Mouse (Mus musculus) myocyte (in vitro differentiated cells): Measurements from ENCODE around the gene Grk4. TPM values are rescaled to one million over a fixed set of nuclear protein-coding genes. Genes with fewer than 3 reads are reported as not detected.

Experiments used
- H3K27me3 ChIP-seq: one replicate; pipeline ENCODE4 v1.6.1; 2011; ENCODE audit not compliant: control insufficient read depth, insufficient read depth, insufficient read length
- H3K36me3 ChIP-seq: one replicate; pipeline ENCODE4 v1.6.1; 2011; ENCODE audit not compliant: control insufficient read depth, insufficient read depth
- H3K4me2 ChIP-seq: one replicate; pipeline ENCODE4 v1.6.1; 2011; ENCODE audit warnings: low read depth, control low read depth
- H3K4me3 ChIP-seq: one replicate; pipeline ENCODE4 v1.5.1; 2011; ENCODE audit warnings: mild to moderate bottlenecking, control low read depth, moderate library complexity
- H3K79me2 ChIP-seq: one replicate; pipeline ENCODE4 v1.6.1; 2011; ENCODE audit not compliant: control insufficient read depth, insufficient read depth
- H3ac ChIP-seq: one replicate; pipeline ENCODE4 v1.6.1; 2011; ENCODE audit not compliant: control insufficient read depth, insufficient read length
- CEBPB ChIP-seq: IDR thresholded peaks from 2 replicates; pipeline ENCODE4 v1.6.1; 2011; ENCODE audit warnings: mild to moderate bottlenecking, moderate library complexity; ENCODE audit not compliant: poor library complexity, insufficient read depth, severe bottlenecking
- E2F4 ChIP-seq: IDR thresholded peaks from one replicate; pipeline ENCODE4 v1.6.1; 2011; ENCODE audit warnings: mild to moderate bottlenecking, control low read depth, moderate library complexity; ENCODE audit not compliant: insufficient read depth
- MAX ChIP-seq: IDR thresholded peaks from one replicate; pipeline ENCODE4 v1.6.1; 2011; ENCODE audit warnings: low read depth, mild to moderate bottlenecking, control low read depth
- MYOD1 ChIP-seq, 3 experiments: IDR thresholded peaks; one replicate each; pipeline ENCODE4 v1.6.1; 2011; ENCODE audit warnings: control low read depth in 2 of 3, low read depth in 2 of 3, mild to moderate bottlenecking in 2 of 3, moderate library complexity in 1 of 3; ENCODE audit not compliant: insufficient read length in 2 of 3, control insufficient read depth in 1 of 3
- MYOG ChIP-seq, 3 experiments: IDR thresholded peaks; one replicate each; pipeline ENCODE4 v1.6.1; 2011; ENCODE audit warnings: control low read depth in 2 of 3, low read depth in 2 of 3, mild to moderate bottlenecking in 2 of 3; ENCODE audit not compliant: insufficient read length in 2 of 3, control insufficient read depth in 1 of 3, insufficient read depth in 1 of 3
- POLR2A ChIP-seq: IDR thresholded peaks from one replicate; pipeline ENCODE4 v1.6.1; 2011; ENCODE audit warnings: low read depth, mild to moderate bottlenecking, control low read depth, moderate library complexity; ENCODE audit not compliant: insufficient read length
- POLR2AphosphoS2 ChIP-seq: IDR thresholded peaks from one replicate; pipeline ENCODE4 v1.6.1; 2011; ENCODE audit warnings: low read depth, control low read depth; ENCODE audit not compliant: insufficient read length
- REST ChIP-seq: IDR thresholded peaks from one replicate; pipeline ENCODE4 v1.6.1; 2011; ENCODE audit warnings: mild to moderate bottlenecking, control low read depth, moderate library complexity; ENCODE audit not compliant: insufficient read depth, insufficient read length
- SRF ChIP-seq: IDR thresholded peaks from one replicate; pipeline ENCODE4 v1.6.1; 2011; ENCODE audit warnings: low read depth; ENCODE audit not compliant: control insufficient read depth, insufficient read length
- TCF12 ChIP-seq: IDR thresholded peaks from one replicate; pipeline ENCODE4 v1.6.1; 2011; ENCODE audit warnings: mild to moderate bottlenecking, control low read depth; ENCODE audit not compliant: poor library complexity, insufficient read depth, severe bottlenecking
- TCF3 ChIP-seq: IDR thresholded peaks from one replicate; pipeline ENCODE4 v1.6.1; 2011; ENCODE audit warnings: low read depth, control low read depth; ENCODE audit not compliant: insufficient read length
- USF1 ChIP-seq: IDR thresholded peaks from one replicate; pipeline ENCODE4 v1.6.1; 2011; ENCODE audit warnings: low read depth, mild to moderate bottlenecking, control low read depth, moderate library complexity
- polyA plus RNA-seq: library from polyadenylated mRNA; unstranded; fragments of >200 nt; fragmentation: generic; extraction: Trizol; gene quantifications from one replicate; pipeline ENCODE4 v1.2.1, GENCODE M21; 2012; ENCODE audit warnings: missing spikeins

Grk4 gene
- polyA plus RNA-seq, 1 experiment = 0.34 TPM

GRCm38 (mm10) chr5:34663231-34663630, 3.1 kb downstream of the Grk4 start:
- Histone ChIP-seq H3K4me2 (no peak overlapping the region), H3K4me3 (no peak overlapping the region), H3ac (no peak overlapping the region), H3K36me3 (no peaks in the 10 kb centered on the region), H3K27me3 (no peaks in the 10 kb centered on the region), H3K79me2 (peaks cover 16% of the 10 kb centered on the region)
- no peak for TF ChIP-seq USF1
- no peak for TF ChIP-seq POLR2AphosphoS2
- TF ChIP-seq CEBPB = no peak
- TF ChIP-seq POLR2A = no peak

- Histone ChIP-seq H3K4me3 (no peak overlapping the region), H3K79me2 (no peaks in the 10 kb centered on the region), H3K27me3 (no peaks in the 10 kb centered on the region), H3K4me2 (no peak overlapping the region), H3K36me3 (no peaks in the 10 kb centered on the region), H3ac (no peak overlapping the region)
- TF ChIP-seq CEBPB (no peak), REST (no peak)
These were observed 9.3 kb downstream of the Grk4 start for GRCm38 (mm10) chr5:34669493-34669892.

GRCm38 (mm10) chr5:34670280-34670679, 10.1 kb downstream of the Grk4 start:
- no peaks in the 10 kb centered on the region for H3K27me3 ChIP-seq
- no peak overlapping the region for H3ac ChIP-seq
- no peak overlapping the region for H3K4me3 ChIP-seq
- no peak for TF ChIP-seq REST
- TF ChIP-seq POLR2A = no peak
- no peak for TF ChIP-seq MYOD1 (IDR thresholded peaks at IDR 0.05; ENCODE audit: control insufficient read depth in 1 of 3, insufficient read length in 2 of 3, low read depth in 2 of 3)
- TF ChIP-seq TCF3 = no peak
- no peak for TF ChIP-seq SRF
- TF ChIP-seq E2F4 = no peak
- TF ChIP-seq MYOG (IDR thresholded peaks at IDR 0.05; ENCODE audit: control insufficient read depth in 1 of 3, insufficient read depth in 1 of 3, insufficient read length in 2 of 3, low read depth in 2 of 3) = no peak
- TF ChIP-seq CEBPB = no peak
- no peaks in the 10 kb centered on the region for H3K36me3 ChIP-seq
- no peak overlapping the region for H3K4me2 ChIP-seq
- no peaks in the 10 kb centered on the region for H3K79me2 ChIP-seq

- Histone ChIP-seq H3K4me3 (no peak overlapping the region), H3ac (no peak overlapping the region), H3K4me2 (no peak overlapping the region), H3K79me2 (no peaks in the 10 kb centered on the region), H3K27me3 (no peaks in the 10 kb centered on the region), H3K36me3 (no peaks in the 10 kb centered on the region)
- TF ChIP-seq TCF12 = no peak
These were observed 29.7 kb downstream of the Grk4 start for GRCm38 (mm10) chr5:34689868-34690267.

GRCm38 (mm10) chr5:34692782-34693181, 32.6 kb downstream of the Grk4 start:
- no peaks in the 10 kb centered on the region for H3K36me3 ChIP-seq
- H3K4me3 ChIP-seq = no peak overlapping the region
- no peaks in the 10 kb centered on the region for H3K27me3 ChIP-seq
- H3ac ChIP-seq = no peak overlapping the region
- H3K79me2 ChIP-seq = no peaks in the 10 kb centered on the region
- TF ChIP-seq TCF12 (no peak), MAX (no peak), USF1 (no peak), REST (no peak), POLR2AphosphoS2 (no peak), SRF (no peak), E2F4 (no peak), TCF3 (no peak)
- H3K4me2 ChIP-seq = no peak overlapping the region

GRCm38 (mm10) chr5:34695521-34695920, 35.3 kb downstream of the Grk4 start:
- no peak for TF ChIP-seq POLR2AphosphoS2
- no peak for TF ChIP-seq REST
- TF ChIP-seq MYOD1 (IDR thresholded peaks at IDR 0.05; ENCODE audit: control insufficient read depth in 1 of 3, insufficient read length in 2 of 3, low read depth in 2 of 3) = no peak
- no peak for TF ChIP-seq MAX
- TF ChIP-seq CEBPB = no peak
- TF ChIP-seq TCF3 = no peak
- no peak for TF ChIP-seq SRF
- no peak for TF ChIP-seq MYOG (IDR thresholded peaks at IDR 0.05; ENCODE audit: control insufficient read depth in 1 of 3, insufficient read depth in 1 of 3, insufficient read length in 2 of 3, low read depth in 2 of 3)
- TF ChIP-seq E2F4 = no peak
- TF ChIP-seq TCF12 = no peak
- no peak for TF ChIP-seq POLR2A
- H3K36me3 ChIP-seq = no peaks in the 10 kb centered on the region
- H3K4me2 ChIP-seq = no peak overlapping the region
- H3K4me3 ChIP-seq = no peak overlapping the region
- H3ac ChIP-seq = no peak overlapping the region
- no peaks in the 10 kb centered on the region for H3K79me2 ChIP-seq
- H3K27me3 ChIP-seq = no peaks in the 10 kb centered on the region
